Mouse (Mus musculus): ENCODE data around the gene Gemin8.

The Gemin8 gene

GRCm38 (mm10) chrX:166169892-166170799, at the start of gene Gemin8:
Gene Gemin8 (plus strand): TSS chrX:166170454.
- peak; percentile 84 for DNase-seq (ENCODE audit: low spot score)

- DNase-seq (ENCODE audit: low spot score): no peak
Observed at GRCm38 (mm10) chrX:166147158-166147846, 23.0 kb upstream of the Gemin8 start.

- DNase-seq (ENCODE audit: low spot score): no peak
Observed at GRCm38 (mm10) chrX:166162773-166163172, 7.5 kb upstream of the Gemin8 start.

- no peak for DNase-seq (ENCODE audit: low spot score)
Observed at GRCm38 (mm10) chrX:166167307-166167706, 2.9 kb upstream of the Gemin8 start.

GRCm38 (mm10) chrX:166167923-166168322, 2.3 kb upstream of the Gemin8 start:
- DNase-seq (ENCODE audit: low spot score): no peak

GRCm38 (mm10) chrX:166170800-166171738, 815 bp downstream of the Gemin8 start:
- DNase-seq (ENCODE audit: low spot score): no peak

GRCm38 (mm10) chrX:166172041-166172440, 1.8 kb downstream of the Gemin8 start:
- DNase-seq (ENCODE audit: low spot score): no peak

- no peak for DNase-seq (ENCODE audit: low spot score)
Observed at GRCm38 (mm10) chrX:166172661-166173060, 2.4 kb downstream of the Gemin8 start.

GRCm38 (mm10) chrX:166173796-166174195, 3.5 kb downstream of the Gemin8 start:
- no peak for DNase-seq (ENCODE audit: low spot score)

- no peak for DNase-seq (ENCODE audit: low spot score)
Observed at GRCm38 (mm10) chrX:166177929-166178328, 7.7 kb downstream of the Gemin8 start.

GRCm38 (mm10) chrX:166183094-166183493, 12.8 kb downstream of the Gemin8 start:
- no peak for DNase-seq (ENCODE audit: low spot score)

GRCm38 (mm10) chrX:166185327-166185913, 15.2 kb downstream of the Gemin8 start:
- no peak for DNase-seq (ENCODE audit: low spot score)

GRCm38 (mm10) chrX:166187803-166188202, 17.5 kb downstream of the Gemin8 start:
- DNase-seq (ENCODE audit: low spot score): no peak

- no peak for DNase-seq (ENCODE audit: low spot score)
Observed at GRCm38 (mm10) chrX:166196327-166196726, 26.1 kb downstream of the Gemin8 start.

GRCm38 (mm10) chrX:166198266-166198665, 28.0 kb downstream of the Gemin8 start:
- no peak for DNase-seq (ENCODE audit: low spot score)

GRCm38 (mm10) chrX:166199812-166200211, 29.6 kb downstream of the Gemin8 start:
- no peak for DNase-seq (ENCODE audit: low spot score)

GRCm38 (mm10) chrX:166214576-166214975, 44.3 kb downstream of the Gemin8 start:
- no peak for DNase-seq (ENCODE audit: low spot score)

GRCm38 (mm10) chrX:166216248-166216647, 46.0 kb downstream of the Gemin8 start:
- DNase-seq (ENCODE audit: low spot score): no peak

GRCm38 (mm10) chrX:166216720-166217119, 46.5 kb downstream of the Gemin8 start:
- DNase-seq (ENCODE audit: low spot score): no peak

- no peak for DNase-seq (ENCODE audit: low spot score)
Observed at GRCm38 (mm10) chrX:166219331-166219730, 49.1 kb downstream of the Gemin8 start.

GRCm38 (mm10) chrX:166226856-166227255, 56.6 kb downstream of the Gemin8 start:
- no peak for DNase-seq (ENCODE audit: low spot score)

GRCm38 (mm10) chrX:166229750-166230149, 59.5 kb downstream of the Gemin8 start:
- DNase-seq (ENCODE audit: low spot score): no peak
